Mouse (Mus musculus) liver, postnatal 0 days (tissue): ENCODE data around the gene Golga3.

Experiments
- CTCF ChIP-seq: sonication (generic); IDR thresholded peaks from 2 replicates; pipeline ENCODE4 v1.5.1; 2016; ENCODE audit warnings: antibody characterized with exemption, low read depth
- EP300 ChIP-seq: IDR thresholded peaks from 2 replicates; pipeline ENCODE4 v1.6.1; 2016; ENCODE audit warnings: antibody characterized with exemption, low read depth, mild to moderate bottlenecking

DNA sequence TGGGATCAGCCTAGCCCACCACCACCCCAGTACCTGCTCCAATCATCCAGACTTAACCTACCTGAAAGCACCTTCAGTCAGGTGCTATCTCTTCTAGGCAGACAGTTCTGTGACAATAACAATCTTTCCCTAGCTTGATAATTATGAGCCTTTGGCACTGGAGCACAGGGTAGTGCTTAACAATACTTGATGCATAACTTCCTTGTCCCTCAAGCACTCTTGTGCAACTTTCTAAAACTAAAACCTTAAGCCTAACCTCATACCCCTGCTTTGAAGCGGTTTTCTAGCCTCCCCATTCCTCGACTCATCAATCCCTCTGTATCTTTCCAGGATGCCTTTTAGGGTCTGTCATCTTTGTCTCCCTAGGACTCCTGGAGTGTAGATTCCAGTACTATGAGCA, 98.3 kb downstream of the Golga3 start:
- TF ChIP-seq CTCF = no peak
- TF ChIP-seq EP300 = no peak
